Mouse (Mus musculus) embryonic facial prominence, embryonic 11.5 days (tissue): ENCODE data around the gene Fam160a1. TPM values are rescaled to one million over a fixed set of nuclear protein-coding genes. Genes with fewer than 3 reads are reported as not detected.
A peak's percentile ranks its signal among the peaks of the same experiment; 100 is the strongest.

ENCODE experiments used
- ATAC-seq: fragments of 200-750 bp; cut with Nextera tagmentation; replicated peaks from 2 replicates; pipeline ENCODE4 v1.8.0; 2017; ENCODE audit warnings: low read depth; ENCODE audit not compliant: insufficient number of reproducible peaks, low FRiP score, low TSS enrichment
- DNase-seq: peaks from one replicate; pipeline ENCODE4 v3.0.0-alpha.2; 2015; ENCODE audit warnings: low spot score
- H3K27ac ChIP-seq: fragments of 300-500 bp; sonication (generic); replicated peaks from 2 replicates; pipeline ENCODE4 v1.5.1; 2014; ENCODE audit warnings: mild to moderate bottlenecking, low read depth, low read length, control low read depth
- H3K27me3 ChIP-seq: fragments of 300-500 bp; sonication (generic); 2 replicates; pipeline ENCODE4 v1.6.1; 2014; ENCODE audit warnings: mild to moderate bottlenecking, low read length, moderate library complexity, mixed read lengths; ENCODE audit not compliant: control insufficient read depth, insufficient read depth
- H3K36me3 ChIP-seq: fragments of 300-500 bp; sonication (generic); replicated peaks from 2 replicates; pipeline ENCODE4 v1.6.1; 2014; ENCODE audit warnings: low read depth, mild to moderate bottlenecking, low read length, moderate library complexity, mixed read lengths; ENCODE audit not compliant: control insufficient read depth, insufficient read depth
- H3K4me1 ChIP-seq: fragments of 300-500 bp; sonication (generic); 2 replicates; pipeline ENCODE4 v1.6.1; 2014; ENCODE audit warnings: low read length, mixed read lengths; ENCODE audit not compliant: control insufficient read depth, insufficient read depth
- H3K4me2 ChIP-seq: fragments of 300-500 bp; sonication (generic); 2 replicates; pipeline ENCODE4 v1.6.1; 2014; ENCODE audit warnings: low read depth, mild to moderate bottlenecking, control low read depth, low read length, moderate library complexity
- H3K4me3 ChIP-seq: fragments of 300-500 bp; sonication (generic); 2 replicates; pipeline ENCODE4 v1.5.1; 2014; ENCODE audit warnings: low read depth, low read length, control low read depth
- H3K9ac ChIP-seq: fragments of 300-500 bp; sonication (generic); replicated peaks from 2 replicates; pipeline ENCODE4 v1.6.1; 2014; ENCODE audit warnings: mild to moderate bottlenecking, control low read depth, low read length
- H3K9me3 ChIP-seq: fragments of 300-500 bp; sonication (generic); replicated peaks from 2 replicates; pipeline ENCODE4 v1.6.1; 2016; ENCODE audit warnings: mild to moderate bottlenecking, low read length, inconsistent platforms, mixed read lengths; ENCODE audit not compliant: control insufficient read depth
- WGBS: fragments of 180-500 bp; shearing (Covaris S2); extraction: QIAGEN DNeasy Blood & Tissue Kit; methylation state at CpG from one replicate; pipeline ENCODE4 v1.1.7; 2014; 5-methylcytosine and 5-hydroxymethylcytosine counted together
- polyA plus RNA-seq: library from polyadenylated mRNA; unstranded; fragments of >200 nt; fragmentation: Nextera tagmentation; extraction: Ambion mirVana; gene quantifications from 2 replicates; pipeline ENCODE4 v1.2.1, GENCODE M21; 2014

The Fam160a1 gene
- polyA plus RNA-seq, 1 experiment from 2014 or later: 1.6 TPM

- no peak overlapping the region for H3K9ac ChIP-seq
- WGBS: 58% methylated on average over 2 of the region's 2 CpGs
- no peaks in the 10 kb centered on the region for H3K4me1 ChIP-seq
- no peaks in the 10 kb centered on the region for H3K36me3 ChIP-seq
- DNase-seq (no peak), ATAC-seq (no peak)
- H3K4me2 ChIP-seq: no peak overlapping the region
- no peaks in the 10 kb centered on the region for H3K27me3 ChIP-seq
- H3K9me3 ChIP-seq: no peaks in the 10 kb centered on the region
- no peak overlapping the region for H3K27ac ChIP-seq
- H3K4me3 ChIP-seq: no peak overlapping the region
These were observed 36.8 kb downstream of the Fam160a1 start for GRCm38 (mm10) chr3:85780332-85780731.

- no peaks in the 10 kb centered on the region for H3K27me3 ChIP-seq
- no peak for DNase-seq
- H3K4me1 ChIP-seq: no peaks in the 10 kb centered on the region
- ATAC-seq: no peak
- H3K27ac ChIP-seq: no peak overlapping the region
- no peak overlapping the region for H3K9ac ChIP-seq
- no peaks in the 10 kb centered on the region for H3K9me3 ChIP-seq
- H3K36me3 ChIP-seq: no peaks in the 10 kb centered on the region
- 73% methylated on average over 2 of the region's 2 CpGs for WGBS
- H3K4me3 ChIP-seq: no peak overlapping the region
- no peak overlapping the region for H3K4me2 ChIP-seq
These were observed 39.2 kb downstream of the Fam160a1 start for GRCm38 (mm10) chr3:85777841-85778240.

- Histone ChIP-seq H3K4me1 (no peaks in the 10 kb centered on the region), H3K9me3 (no peaks in the 10 kb centered on the region), H3K4me3 (no peak overlapping the region), H3K36me3 (no peaks in the 10 kb centered on the region), H3K4me2 (no peak overlapping the region), H3K27me3 (no peaks in the 10 kb centered on the region), H3K9ac (no peak overlapping the region), H3K27ac (no peak overlapping the region)
- WGBS: 83% methylated on average over 4 of the region's 4 CpGs
- no peak for ATAC-seq
- no peak for DNase-seq
These were observed 39.7 kb downstream of the Fam160a1 start for GRCm38 (mm10) chr3:85777356-85777755.

GRCm38 (mm10) chr3:85776707-85777106 is 40.4 kb downstream of the Fam160a1 start:
- no peak overlapping the region for H3K4me3 ChIP-seq
- H3K27me3 ChIP-seq: no peaks in the 10 kb centered on the region
- H3K4me2 ChIP-seq: no peak overlapping the region
- H3K27ac ChIP-seq: no peak overlapping the region
- WGBS: 80% methylated on average over 10 of the region's 10 CpGs
- ATAC-seq (no peak), DNase-seq (no peak)
- no peaks in the 10 kb centered on the region for H3K9me3 ChIP-seq
- H3K9ac ChIP-seq: no peak overlapping the region
- no peaks in the 10 kb centered on the region for H3K36me3 ChIP-seq
- no peaks in the 10 kb centered on the region for H3K4me1 ChIP-seq

- H3K9ac ChIP-seq: no peak overlapping the region
- no peaks in the 10 kb centered on the region for H3K36me3 ChIP-seq
- no peak overlapping the region for H3K27ac ChIP-seq
- H3K27me3 ChIP-seq: no peaks in the 10 kb centered on the region
- no peak overlapping the region for H3K4me2 ChIP-seq
- ATAC-seq (no peak), DNase-seq (no peak)
- H3K4me1 ChIP-seq: no peaks in the 10 kb centered on the region
- no peak overlapping the region for H3K4me3 ChIP-seq
- WGBS: 95% methylated on average over 6 of the region's 6 CpGs
- no peaks in the 10 kb centered on the region for H3K9me3 ChIP-seq
These were observed 41.0 kb downstream of the Fam160a1 start for GRCm38 (mm10) chr3:85776126-85776525.

- H3K27me3 ChIP-seq: no peaks in the 10 kb centered on the region
- no peak overlapping the region for H3K27ac ChIP-seq
- no peak for DNase-seq
- H3K4me3 ChIP-seq: no peak overlapping the region
- no peaks in the 10 kb centered on the region for H3K36me3 ChIP-seq
- no peak for ATAC-seq
- WGBS: 77% methylated on average over 4 of the region's 4 CpGs
- no peaks in the 10 kb centered on the region for H3K9me3 ChIP-seq
- no peak overlapping the region for H3K9ac ChIP-seq
- H3K4me2 ChIP-seq: no peak overlapping the region
- H3K4me1 ChIP-seq: no peaks in the 10 kb centered on the region
These were observed 43.2 kb downstream of the Fam160a1 start for GRCm38 (mm10) chr3:85773886-85774285.

GRCm38 (mm10) chr3:85773425-85773824 is 43.7 kb downstream of the Fam160a1 start:
- H3K27ac ChIP-seq: no peak overlapping the region
- ATAC-seq (no peak), DNase-seq (peak; percentile 11)
- H3K9ac ChIP-seq: no peak overlapping the region
- no peaks in the 10 kb centered on the region for H3K4me1 ChIP-seq
- no peaks in the 10 kb centered on the region for H3K36me3 ChIP-seq
- no peak overlapping the region for H3K4me3 ChIP-seq
- no peaks in the 10 kb centered on the region for H3K9me3 ChIP-seq
- WGBS: 52% methylated on average over 3 of the region's 3 CpGs
- no peak overlapping the region for H3K4me2 ChIP-seq
- no peaks in the 10 kb centered on the region for H3K27me3 ChIP-seq

GRCm38 (mm10) chr3:85764937-85765337 is 52.2 kb downstream of the Fam160a1 start:
- no peak overlapping the region for H3K9ac ChIP-seq
- DNase-seq: no peak
- H3K4me3 ChIP-seq: no peak overlapping the region
- no peaks in the 10 kb centered on the region for H3K4me1 ChIP-seq
- H3K27me3 ChIP-seq: no peaks in the 10 kb centered on the region
- 67% methylated on average over 7 of the region's 7 CpGs for whole genome bisulfite sequencing
- no peaks in the 10 kb centered on the region for H3K9me3 ChIP-seq
- H3K36me3 ChIP-seq: no peaks in the 10 kb centered on the region
- no peak overlapping the region for H3K4me2 ChIP-seq
- no peak overlapping the region for H3K27ac ChIP-seq
- no peak for ATAC-seq
